Mouse (Mus musculus): ENCODE data around the gene Radil.

The Radil gene

GRCm38 (mm10) chr5:142448076-142448475 lies 102.8 kb downstream of the Radil start:
- peak; percentile 89 for DNase-seq (ENCODE audit: low spot score)

- DNase-seq (ENCODE audit: low spot score) = no peak
Measured at GRCm38 (mm10) chr5:142445709-142446108, 105.2 kb downstream of the Radil start.

- DNase-seq (ENCODE audit: low spot score) = peak; percentile 52
Measured at GRCm38 (mm10) chr5:142444791-142445531, 105.9 kb downstream of the Radil start.

- DNase-seq (ENCODE audit: low spot score) = no peak
Measured at GRCm38 (mm10) chr5:142443994-142444393, 106.9 kb downstream of the Radil start.

GRCm38 (mm10) chr5:142443514-142443913 lies 107.4 kb downstream of the Radil start:
- DNase-seq (ENCODE audit: low spot score) = no peak

- no peak for DNase-seq (ENCODE audit: low spot score)
Measured at GRCm38 (mm10) chr5:142442045-142442440, 108.9 kb downstream of the Radil start.

GRCm38 (mm10) chr5:142441332-142442044 lies 109.4 kb downstream of the Radil start:
- no peak for DNase-seq (ENCODE audit: low spot score)

GRCm38 (mm10) chr5:142440451-142441147 lies 110.3 kb downstream of the Radil start:
- peak; percentile 96 for DNase-seq (ENCODE audit: low spot score)

- DNase-seq (ENCODE audit: low spot score) = no peak
Measured at GRCm38 (mm10) chr5:142439911-142440432, 110.9 kb downstream of the Radil start.

- DNase-seq (ENCODE audit: low spot score) = no peak
Measured at GRCm38 (mm10) chr5:142438380-142438938, 112.4 kb downstream of the Radil start.

- DNase-seq (ENCODE audit: low spot score) = no peak
Measured at GRCm38 (mm10) chr5:142435736-142436135, 115.2 kb downstream of the Radil start.

Measured in urinary bladder, postnatal 14 days (tissue).